Mouse (Mus musculus) spleen, adult 18-20 months (tissue): ENCODE data around the gene Nlrp10.
A peak's percentile ranks its signal among the peaks of the same experiment; 100 is the strongest.

Experiments
- DNase-seq, 2 experiments: peaks; one replicate each; pipeline ENCODE4 v3.0.0; 2022; ENCODE audit warnings: mixed read lengths in 2 of 2

The Nlrp10 gene

GRCm38 (mm10) chr7:108929726-108930393 lies at the start of gene Nlrp10:
Nlrp10 (minus strand) TSS chr7:108930178.
- no peak for DNase-seq

GRCm38 (mm10) chr7:108972273-108972672 lies 42.3 kb upstream of the Nlrp10 start:
- no peak for DNase-seq

- no peak for DNase-seq
These were observed 38.2 kb upstream of the Nlrp10 start for GRCm38 (mm10) chr7:108968201-108968600.

GRCm38 (mm10) chr7:108966742-108967362 lies 36.9 kb upstream of the Nlrp10 start:
- peak in 1 of 2 experiments; percentile 27 for DNase-seq

GRCm38 (mm10) chr7:108965968-108966367 lies 36.0 kb upstream of the Nlrp10 start:
- no peak for DNase-seq

GRCm38 (mm10) chr7:108957734-108958133 lies 27.8 kb upstream of the Nlrp10 start:
- DNase-seq = no peak

GRCm38 (mm10) chr7:108954185-108954584 lies 24.2 kb upstream of the Nlrp10 start:
- peak in 1 of 2 experiments; percentile 43 for DNase-seq

- DNase-seq = no peak
These were observed 22.8 kb upstream of the Nlrp10 start for GRCm38 (mm10) chr7:108952801-108953200.

GRCm38 (mm10) chr7:108950762-108951331 lies 20.9 kb upstream of the Nlrp10 start:
- peak in 1 of 2 experiments; percentile 16 for DNase-seq

GRCm38 (mm10) chr7:108950312-108950761 lies 20.4 kb upstream of the Nlrp10 start, which contains the start of gene Tub:
Tub (plus strand) TSS chr7:108950338.
- peak; percentile 31 to 42 for DNase-seq

GRCm38 (mm10) chr7:108949301-108949700 lies 19.3 kb upstream of the Nlrp10 start:
- no peak for DNase-seq

- no peak for DNase-seq
These were observed 18.6 kb upstream of the Nlrp10 start for GRCm38 (mm10) chr7:108948611-108949010.

- peak in 1 of 2 experiments; percentile 31 for DNase-seq
These were observed 14.0 kb upstream of the Nlrp10 start for GRCm38 (mm10) chr7:108944002-108944401.

- DNase-seq = no peak
These were observed 11.5 kb upstream of the Nlrp10 start for GRCm38 (mm10) chr7:108941466-108941865.

GRCm38 (mm10) chr7:108936591-108936990 lies 6.6 kb upstream of the Nlrp10 start:
- DNase-seq = no peak

GRCm38 (mm10) chr7:108935411-108935810 lies 5.4 kb upstream of the Nlrp10 start:
- DNase-seq = no peak

- no peak for DNase-seq
These were observed 4.9 kb upstream of the Nlrp10 start for GRCm38 (mm10) chr7:108934836-108935235.

GRCm38 (mm10) chr7:108933794-108934731 lies 4.1 kb upstream of the Nlrp10 start, which contains the start of gene Eif3f:
Eif3f (plus strand) TSS chr7:108934417.
- peak; percentile 86 to 89 for DNase-seq

- DNase-seq = no peak
These were observed 1.4 kb downstream of the Nlrp10 start for GRCm38 (mm10) chr7:108928280-108929188.

GRCm38 (mm10) chr7:108927043-108927442 lies 2.9 kb downstream of the Nlrp10 start:
- no peak for DNase-seq

GRCm38 (mm10) chr7:108903969-108904368 lies 26.0 kb downstream of the Nlrp10 start:
- DNase-seq = no peak

- DNase-seq = no peak
These were observed 35.7 kb downstream of the Nlrp10 start, which contains the start of gene Olfr519 for GRCm38 (mm10) chr7:108894320-108894719. Olfr519 (minus strand) TSS chr7:108894420.
